Mouse (Mus musculus) left cerebral cortex, postnatal 36 days (tissue): ENCODE results near the gene Fyb2. TPM values are rescaled to one million over a fixed set of nuclear protein-coding genes. Genes with fewer than 3 reads are reported as not detected.
"Not testable (repeated sequence)": the region's sequence is repeated elsewhere in the genome, so short reads cannot be mapped to it uniquely, and the experiment has no call there.

ENCODE experiments used
- DNase-seq, 2 experiments: peaks; one replicate each; pipeline ENCODE4 v3.0.0; 2021 to 2022; ENCODE audit warnings: low spot score in 2 of 2, mixed read lengths in 1 of 2
- intact Hi-C: fragments of 180-260 bp; cut with DNase I; formaldehyde crosslinking; loops from one replicate; pipeline ENCODE4 v1.15.1; 2025
- total RNA-seq, 2 experiments: library from RNA; stranded (reverse); gene quantifications; 2 replicates each; pipeline ENCODE4 v1.2.3; 2021

Gene Fyb2
- total RNA-seq, 2 experiments from 2014 or later = 1.3 to 1.9 TPM

DNA sequence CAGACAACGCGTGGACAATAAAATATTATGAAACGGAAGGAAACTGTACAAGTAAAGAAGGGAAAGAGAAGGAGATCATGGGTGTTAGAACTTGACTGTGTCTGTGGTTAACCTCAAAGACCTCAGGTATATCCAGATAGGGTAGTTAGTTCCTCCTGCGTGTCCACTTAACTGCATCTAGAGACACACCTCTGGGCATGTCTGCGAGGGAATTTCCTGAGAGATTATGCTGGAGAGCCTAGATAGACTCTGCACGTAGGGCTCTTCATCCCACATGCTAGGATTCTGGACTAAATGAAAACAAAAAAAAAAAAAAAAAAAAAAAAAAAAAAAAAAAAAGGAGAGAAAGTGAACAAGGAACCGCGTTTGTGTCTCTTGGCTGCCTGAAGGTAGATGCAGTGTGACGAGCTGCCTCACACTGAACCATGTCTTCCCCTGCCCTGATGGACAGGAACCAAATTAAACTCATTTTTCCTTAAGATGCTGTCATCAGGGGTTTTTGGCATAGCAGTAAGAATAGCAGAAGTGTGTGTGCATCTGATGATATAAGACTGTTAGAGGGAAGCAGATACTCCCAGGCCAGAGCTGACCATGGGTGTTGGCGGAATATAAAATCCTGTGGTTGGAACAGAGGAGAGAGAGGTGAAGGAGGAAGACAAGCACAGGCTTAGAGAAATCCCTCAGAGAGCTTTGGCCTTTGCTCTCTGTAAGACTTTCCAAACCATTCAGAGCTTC lies 80.1 kb downstream of the Fyb2 start:
- DNase-seq = no peak
- intact Hi-C loops = loop anchor here (5.0 kb wide), 1 partner anchor 864 kb away; no protein-coding TSS in a partner anchor

DNA sequence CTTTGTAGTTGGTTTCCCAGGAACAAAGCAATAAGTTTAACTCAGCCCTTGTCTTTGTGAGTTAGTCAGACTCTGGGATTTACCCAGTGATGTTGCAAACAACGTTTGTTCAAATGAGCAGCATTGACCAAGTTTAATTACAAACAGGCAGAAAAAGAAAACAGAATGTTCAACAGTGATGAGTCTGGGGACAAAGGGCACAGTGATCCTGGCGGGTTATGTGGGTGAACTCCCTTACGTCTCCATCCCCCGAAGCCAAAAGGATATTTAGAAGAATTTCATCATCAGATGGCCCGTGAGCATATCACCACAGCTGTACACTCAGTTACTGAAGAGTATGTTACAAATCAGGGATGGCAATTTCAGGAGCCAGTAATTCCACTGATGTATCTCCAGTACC lies 86.4 kb downstream of the Fyb2 start:
- intact Hi-C loops = no loop called here
- no peak for DNase-seq

DNA sequence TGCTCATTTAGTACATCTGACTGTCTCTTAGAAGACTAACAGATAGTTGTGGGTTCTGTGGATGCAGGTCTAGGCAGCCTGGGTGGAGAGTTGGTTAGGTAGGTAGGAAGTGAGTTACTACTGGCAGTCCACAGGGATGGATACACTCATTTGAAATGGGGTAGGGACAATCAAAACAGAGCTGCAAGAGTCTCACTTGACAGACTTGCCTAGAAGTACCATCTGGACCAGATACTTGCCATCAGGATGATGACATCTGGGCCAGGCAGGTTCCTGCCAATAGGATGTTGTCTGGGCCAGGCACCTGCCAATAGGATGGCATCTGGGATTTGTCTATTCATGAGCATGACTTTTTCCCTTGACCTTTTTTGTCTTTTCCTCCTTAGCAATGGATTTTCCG lies 88.5 kb downstream of the Fyb2 start:
- intact Hi-C loops = no loop called here
- no peak for DNase-seq

DNA sequence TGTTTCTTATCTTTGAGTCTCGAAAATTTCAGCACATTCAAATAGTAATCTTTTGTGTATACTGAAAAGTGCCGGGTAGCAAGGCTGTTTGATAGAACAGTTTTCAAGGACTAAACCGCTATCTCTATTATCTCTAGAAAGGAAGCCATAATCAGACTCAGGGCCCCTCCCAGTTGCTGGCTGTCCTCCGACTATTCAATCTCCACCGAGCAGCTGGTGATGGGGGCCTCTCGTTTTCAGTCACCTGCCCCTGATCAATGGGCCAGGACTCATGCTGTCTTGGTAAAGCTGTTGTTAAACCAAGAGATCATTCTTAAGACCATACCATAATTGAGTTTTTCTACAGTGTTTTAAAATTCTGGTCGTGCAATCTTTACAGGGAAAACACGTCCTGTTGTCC lies 90.9 kb downstream of the Fyb2 start:
- intact Hi-C loops = no loop called here
- DNase-seq = no peak

DNA sequence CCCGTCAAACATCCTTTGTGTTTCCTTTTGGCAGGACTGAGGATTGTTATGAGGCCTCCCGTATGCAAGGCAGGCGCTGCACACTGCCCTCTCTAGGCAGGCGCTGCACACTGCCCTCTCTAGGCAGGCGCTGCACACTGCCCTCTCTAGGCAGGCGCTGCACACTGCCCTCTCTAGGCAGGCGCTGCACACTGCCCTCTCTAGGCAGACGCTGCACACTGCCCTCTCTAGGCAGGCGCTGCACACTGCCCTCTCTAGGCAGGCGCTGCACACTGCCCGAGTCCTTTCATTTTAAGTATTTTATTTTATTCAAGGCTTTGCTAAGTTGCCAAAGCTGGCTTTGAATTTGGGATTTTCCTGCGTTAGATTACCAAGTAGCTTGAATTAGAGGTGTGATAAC lies 91.4 kb downstream of the Fyb2 start:
- intact Hi-C loops, DNase-seq: not testable (repeated sequence)

DNA sequence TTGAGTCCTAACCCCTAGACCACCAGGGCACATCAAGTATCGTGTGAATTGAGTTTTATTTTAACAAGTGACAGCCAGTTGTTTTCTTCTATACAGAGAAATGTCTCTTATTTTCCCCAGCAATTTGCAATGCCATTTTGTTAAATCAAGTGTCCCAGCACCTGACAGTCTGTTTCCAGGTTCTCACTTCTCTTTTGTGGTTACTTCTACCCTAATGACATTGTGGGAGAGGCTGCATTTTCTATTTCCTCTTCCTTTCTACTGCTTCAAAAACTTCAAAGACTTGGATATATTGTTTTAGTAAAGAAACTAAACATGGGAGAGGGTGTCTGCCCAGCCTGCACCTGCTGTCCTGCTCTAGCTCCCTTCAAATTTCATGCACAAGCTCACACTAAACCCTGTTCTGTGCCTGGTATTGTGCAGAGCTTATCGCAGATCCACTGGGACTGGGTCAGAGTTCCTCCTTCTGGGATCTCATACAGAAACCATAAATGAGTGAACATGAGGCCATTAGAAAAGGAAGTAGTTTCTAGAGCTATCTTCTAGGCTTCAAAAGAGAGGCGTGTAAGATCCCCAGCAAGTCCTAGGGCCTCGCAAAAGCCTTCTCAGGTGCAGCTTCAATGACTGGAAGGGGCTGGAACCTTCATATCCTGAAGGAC lies 94.2 kb downstream of the Fyb2 start:
- DNase-seq = no peak
- intact Hi-C loops = no loop called here

DNA sequence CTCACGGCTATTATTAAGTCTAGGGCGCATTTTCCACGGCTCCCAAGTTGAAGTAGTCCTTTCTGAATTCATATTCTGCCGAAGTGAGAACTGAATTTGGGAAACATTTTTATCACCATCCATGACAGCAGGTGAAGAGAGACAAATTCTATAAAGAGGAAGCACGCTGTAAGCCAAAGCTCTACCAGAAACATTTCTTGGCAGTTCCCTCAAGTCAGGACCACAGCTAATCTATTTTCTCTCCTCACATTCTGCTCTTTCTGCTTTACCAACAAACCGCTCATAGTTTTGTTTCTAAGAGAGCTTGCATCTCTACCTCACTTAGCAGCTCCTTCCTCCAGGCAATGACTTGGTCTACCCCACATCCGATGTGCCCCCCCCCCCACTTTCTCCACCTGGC lies 100.5 kb downstream of the Fyb2 start:
- intact Hi-C loops = no loop called here
- no peak for DNase-seq

DNA sequence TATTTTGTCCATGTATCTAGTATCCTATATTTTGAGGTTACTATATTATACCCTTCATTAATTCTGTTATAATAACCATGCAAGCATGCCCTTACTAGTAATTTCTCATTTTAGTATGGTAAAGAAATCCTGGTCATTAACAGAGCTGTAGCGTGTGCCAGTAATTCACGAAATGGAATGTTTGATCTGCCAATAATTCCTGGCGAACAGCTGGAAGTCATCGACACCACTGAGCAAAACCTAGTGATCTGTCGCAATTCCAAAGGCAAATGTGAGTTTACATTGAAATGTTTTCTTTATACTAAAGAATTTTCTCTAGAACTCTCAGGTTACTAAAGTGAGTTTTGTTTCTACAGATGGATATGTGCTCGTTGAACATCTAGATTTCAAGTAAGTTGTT lies 102.2 kb downstream of the Fyb2 start:
- no peak for DNase-seq
- intact Hi-C loops = no loop called here

DNA sequence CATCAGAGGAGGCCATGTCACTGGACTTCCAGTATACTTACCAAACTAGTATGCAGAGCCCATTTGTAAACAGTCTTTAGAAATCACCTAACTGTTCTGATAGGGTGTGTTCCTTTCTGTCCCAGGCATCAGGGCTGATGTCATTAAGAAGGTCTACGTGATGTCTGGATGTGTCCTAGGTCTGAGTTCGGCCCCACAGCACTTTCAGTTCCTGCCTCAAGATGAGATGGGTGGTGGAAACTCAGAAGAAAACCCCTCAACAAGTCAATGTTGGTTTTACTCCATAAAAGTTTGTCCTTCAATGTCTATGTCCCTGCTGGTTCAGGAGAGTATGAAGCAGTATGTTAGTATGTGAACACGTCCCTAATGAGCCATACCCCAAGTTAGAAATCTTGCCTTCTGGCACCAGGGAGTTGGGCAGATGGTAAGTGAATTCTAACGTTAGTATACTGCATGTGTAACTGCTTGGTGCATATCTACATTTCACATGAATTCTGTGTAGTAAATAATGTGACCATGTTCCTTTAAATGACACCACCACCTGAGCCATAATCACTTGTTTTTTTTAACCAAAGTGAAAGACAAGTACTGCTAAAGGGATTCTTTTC lies 102.9 kb downstream of the Fyb2 start:
- intact Hi-C loops = no loop called here
- no peak for DNase-seq

DNA sequence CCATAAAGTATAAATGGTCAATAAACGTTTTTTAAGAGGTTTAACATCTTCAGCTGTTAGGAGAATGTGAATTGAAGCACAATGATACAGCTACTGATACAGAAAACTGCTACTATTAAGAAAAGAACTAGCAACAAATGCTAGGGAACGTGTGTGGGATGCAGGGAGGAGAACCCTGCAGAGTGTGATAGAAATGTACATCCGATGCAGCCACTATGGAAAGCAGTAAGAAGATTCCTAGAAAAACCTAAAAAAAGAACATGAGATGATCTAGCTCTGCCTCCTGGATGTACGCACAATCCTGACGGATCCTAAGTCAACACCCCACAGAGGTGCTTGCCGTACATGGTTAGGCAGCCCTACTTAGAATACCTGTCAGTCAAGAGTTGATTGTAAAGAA lies 114.0 kb downstream of the Fyb2 start:
- intact Hi-C loops = no loop called here
- no peak for DNase-seq

DNA sequence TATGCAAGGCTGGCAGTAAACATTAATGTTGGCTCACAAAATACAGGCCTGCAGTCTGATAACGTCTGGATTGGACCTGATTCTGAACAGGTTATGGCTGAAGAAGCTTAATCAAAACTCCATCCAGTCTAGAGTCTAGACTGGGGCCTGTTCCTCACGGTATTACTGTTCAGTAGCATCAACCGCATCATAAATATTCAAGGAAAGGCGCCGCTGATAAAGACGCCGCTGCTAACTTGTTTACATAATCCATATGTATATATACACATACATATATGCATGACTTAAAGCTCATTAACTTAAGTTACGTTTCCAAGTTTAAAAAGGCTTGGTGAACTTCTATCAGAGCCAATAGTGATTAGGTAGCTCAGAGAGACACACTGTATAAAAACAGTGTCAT lies 117.8 kb downstream of the Fyb2 start:
- no peak for DNase-seq
- intact Hi-C loops = loop anchor here (5.0 kb wide), 2 partner anchors 91 to 1196 kb away; no protein-coding TSS in a partner anchor

DNA sequence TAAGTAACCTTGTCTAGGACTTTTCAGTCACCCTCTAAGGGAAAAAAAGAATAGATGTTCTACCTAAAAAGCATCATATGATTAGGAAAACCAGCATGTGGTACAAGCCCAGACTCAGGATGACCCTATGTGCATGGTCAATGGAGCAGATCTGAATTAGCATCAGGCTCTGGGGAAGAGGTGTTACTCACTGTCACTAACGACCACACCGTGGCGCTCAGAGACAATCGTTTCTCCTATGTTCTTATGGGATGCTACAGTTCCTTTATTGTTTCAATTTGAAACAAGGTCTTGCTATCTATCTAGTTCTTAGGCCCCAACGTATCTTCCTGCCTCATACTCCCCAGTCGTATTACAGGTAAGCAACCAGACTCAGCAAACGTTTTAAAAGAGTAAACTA lies 119.9 kb downstream of the Fyb2 start:
- intact Hi-C loops = loop anchor here (5.0 kb wide), 2 partner anchors 89 to 1194 kb away; no protein-coding TSS in a partner anchor
- no peak for DNase-seq

DNA sequence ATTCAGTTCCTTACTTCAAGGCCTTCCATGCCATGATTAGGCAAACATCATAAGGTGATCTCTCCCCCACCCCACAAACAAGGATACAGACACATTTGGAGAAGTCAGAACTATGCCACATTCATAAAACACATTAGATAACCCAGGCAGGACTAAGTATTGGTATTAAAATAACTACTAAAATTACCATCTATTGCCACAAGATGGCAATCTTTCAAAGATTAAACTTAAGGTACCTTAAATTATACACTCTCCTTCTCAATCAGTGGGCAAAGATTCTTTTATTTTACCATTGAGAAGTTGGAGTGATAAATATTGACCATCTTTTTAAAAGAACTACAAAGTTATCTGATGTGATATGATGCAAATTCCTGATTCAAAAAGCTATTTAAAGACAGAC lies 121.0 kb downstream of the Fyb2 start:
- no peak for DNase-seq
- intact Hi-C loops = loop anchor here (5.0 kb wide), 2 partner anchors 88 to 1193 kb away; no protein-coding TSS in a partner anchor

DNA sequence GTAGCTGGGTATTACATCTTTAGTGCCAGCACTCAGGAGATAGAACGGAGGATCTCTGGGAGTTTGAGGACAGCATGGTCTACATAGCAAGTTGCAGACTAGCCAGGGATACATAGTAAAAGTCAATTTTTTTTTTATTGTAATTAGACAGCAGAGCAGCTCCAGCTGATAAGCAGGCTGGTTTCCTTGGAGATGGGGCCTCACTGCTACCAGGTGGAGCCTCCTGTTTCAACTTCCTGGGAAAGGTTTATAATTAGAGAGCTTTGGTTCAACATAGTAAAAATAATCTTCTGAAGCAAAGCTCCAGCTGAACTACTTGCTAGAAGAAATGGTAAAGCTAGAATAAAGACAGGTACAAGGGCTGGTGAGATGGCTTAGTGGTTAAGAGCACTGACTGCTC lies 136.8 kb downstream of the Fyb2 start:
- intact Hi-C loops = no loop called here
- DNase-seq = no peak

DNA sequence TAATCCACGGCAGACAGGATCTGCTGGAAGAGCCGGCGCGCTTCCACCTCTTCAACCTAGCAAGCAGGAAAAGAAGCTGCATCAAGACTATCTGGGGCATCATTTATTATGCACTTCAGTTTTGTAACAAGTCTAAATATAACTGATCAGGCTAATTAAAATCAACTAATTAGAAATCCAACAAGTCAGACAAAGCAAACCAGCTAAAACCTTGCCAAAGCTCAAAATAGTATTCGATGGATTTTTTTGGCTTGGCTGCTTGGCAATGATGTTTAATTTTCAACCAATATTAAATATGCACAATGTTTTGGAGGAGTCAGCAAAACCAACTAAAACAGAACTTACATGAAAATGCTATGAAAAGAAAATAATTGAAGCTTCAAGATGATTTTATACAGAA lies 138.0 kb downstream of the Fyb2 start:
- no peak for DNase-seq
- intact Hi-C loops = no loop called here

Other genes starting within 250 kb of the Fyb2 start
- not detected for gene C8b, start 147.1 kb upstream of the Fyb2 start, total RNA-seq
- gene Gm17662, start 56.1 kb upstream of the Fyb2 start, total RNA-seq = not detected
- gene C8a, start 37.1 kb upstream of the Fyb2 start, total RNA-seq = not detected
- 10 to 100 TPM; 33.3 to 33.4 TPM for gene Prkaa2, start 196.4 kb downstream of the Fyb2 start, total RNA-seq
- gene Plpp3, start 243.9 kb downstream of the Fyb2 start, total RNA-seq = 100 to 1,000 TPM; 153 to 173 TPM